Mouse (Mus musculus) G1E-ER4 (cell line): ENCODE results near the gene Nat8f3. TPM values are rescaled to one million over a fixed set of nuclear protein-coding genes. Genes with fewer than 3 reads are reported as not detected.
"Not testable (repeated sequence)": the region's sequence is repeated elsewhere in the genome, so short reads cannot be mapped to it uniquely, and the experiment has no call there.

Experiments
- GATA1 ChIP-seq: IDR thresholded peaks from one replicate; pipeline ENCODE4 v1.8.0; 2012; ENCODE audit warnings: low read length, inconsistent platforms
- polyA plus RNA-seq: library from polyadenylated mRNA; stranded (reverse); fragments of >175 nt; gene quantifications from 2 replicates; pipeline ENCODE4 v1.2.3, GENCODE M21; 2012

The Nat8f3 gene
- not detected in 2 replicates for polyA plus RNA-seq

DNA sequence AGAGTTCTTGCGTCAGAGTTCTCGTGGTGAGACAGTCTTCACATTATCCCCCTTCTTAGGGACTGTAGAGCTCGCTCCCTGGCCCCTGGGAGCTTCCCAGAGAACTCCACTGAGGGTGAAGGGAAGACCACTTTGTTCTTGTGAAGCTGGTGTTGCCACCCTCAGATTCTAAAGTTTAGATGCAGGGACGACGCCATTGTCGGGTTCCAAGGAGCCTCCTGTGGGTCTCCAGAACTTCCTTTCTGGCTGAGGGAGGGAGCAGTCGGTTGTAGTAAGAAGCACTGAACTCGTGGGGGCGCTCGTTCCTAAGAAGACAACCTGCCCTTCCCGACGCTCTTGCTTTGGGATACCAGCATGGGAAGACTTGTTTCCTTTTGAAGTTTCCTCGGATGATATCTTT is at the start of gene Nat8f3:
Nat8f3 (minus strand) TSS at position 223 of the 400 bp plus-strand sequence.
- TF ChIP-seq GATA1: not testable (repeated sequence)

DNA sequence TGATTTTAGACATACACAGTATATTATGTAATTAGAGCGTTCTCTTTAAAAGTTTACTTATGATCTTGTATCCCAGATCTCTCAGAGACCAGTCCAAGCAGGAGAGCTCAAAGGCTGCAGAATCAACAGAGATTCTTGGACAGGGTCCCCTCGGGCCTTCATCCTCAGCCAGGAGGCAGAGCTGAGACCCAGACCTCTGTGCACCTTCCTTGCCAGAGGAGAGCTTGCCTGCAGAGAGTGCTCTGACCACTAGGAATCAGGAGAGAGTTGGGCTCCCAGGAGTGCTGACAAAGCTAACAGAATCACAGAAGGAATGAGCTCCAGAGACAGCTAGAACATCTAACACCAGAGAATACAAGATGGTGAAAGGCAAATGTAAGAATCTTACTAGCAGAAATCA is 47.8 kb upstream of the Nat8f3 start:
- TF ChIP-seq GATA1: no peak

DNA sequence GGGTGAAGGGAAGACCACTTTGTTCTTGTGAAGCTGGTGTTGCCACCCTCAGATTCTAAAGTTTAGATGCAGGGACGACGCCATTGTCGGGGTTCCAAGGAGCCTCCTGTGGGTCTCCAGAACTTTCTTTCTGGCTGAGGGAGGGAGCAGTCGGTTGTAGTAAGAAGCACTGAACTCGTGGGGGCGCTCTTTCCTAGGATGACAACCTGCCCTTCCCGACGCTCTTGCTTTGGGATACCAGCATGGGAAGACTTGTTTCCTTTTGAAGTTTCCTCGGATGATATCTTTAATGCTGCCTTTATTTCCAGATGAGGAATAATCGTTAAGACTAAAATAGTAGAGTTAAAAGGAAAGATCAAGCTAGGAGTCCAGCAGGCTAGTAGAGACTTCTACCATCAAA is 52.4 kb downstream of the Nat8f3 start, which contains the start of gene Nat8f7:
Nat8f7 (minus strand) TSS at position 101 of the 400 bp plus-strand sequence.
- TF ChIP-seq GATA1: not testable (repeated sequence)

Other genes with a start within 250 kb of the Nat8f3 start
- gene Alms1, start 178.2 kb downstream of the Nat8f3 start, polyA plus RNA-seq: 1.3 and 1.7 TPM in 2 replicates
- not detected in 2 replicates for gene Nat8f7, start 52.5 kb downstream of the Nat8f3 start, polyA plus RNA-seq
- gene Nat8f6, start 55.2 kb upstream of the Nat8f3 start, polyA plus RNA-seq: not detected in 2 replicates
- gene Nat8f5, start 55.2 kb upstream of the Nat8f3 start, polyA plus RNA-seq: not detected in 2 replicates
- not detected in 2 replicates for gene Nat8, start 66.3 kb upstream of the Nat8f3 start, polyA plus RNA-seq
- not detected in 2 replicates for gene Nat8f2, start 103.4 kb upstream of the Nat8f3 start, polyA plus RNA-seq
- gene Nat8f4, start 139.1 kb upstream of the Nat8f3 start, polyA plus RNA-seq: 0.06 and 0.09 TPM in 2 replicates
- 5.7 and 7.1 TPM in 2 replicates for gene Tprkb, start 146.1 kb upstream of the Nat8f3 start, polyA plus RNA-seq
- 0.33 and 1.0 TPM in 2 replicates for gene Nat8f1, start 149.9 kb upstream of the Nat8f3 start, polyA plus RNA-seq
- gene Dusp11, start 195.9 kb upstream of the Nat8f3 start, polyA plus RNA-seq: 54.4 and 73.5 TPM in 2 replicates